Mouse (Mus musculus) limb, embryonic 12.5 days (tissue): ENCODE results near the gene Rabgap1l. TPM values are rescaled to one million over a fixed set of nuclear protein-coding genes. Genes with fewer than 3 reads are reported as not detected.

Experiments used
- ATAC-seq: fragments of 200-750 bp; cut with Nextera tagmentation; 2 replicates; pipeline ENCODE4 v1.8.0; 2017; ENCODE audit warnings: low read depth, moderate TSS enrichment; ENCODE audit not compliant: insufficient number of reproducible peaks, insufficient read depth, low FRiP score, low TSS enrichment
- H3K27ac ChIP-seq: fragments of 300-500 bp; sonication (generic); 2 replicates; pipeline ENCODE4 v1.5.1; 2016; ENCODE audit warnings: mild to moderate bottlenecking, moderate library complexity
- H3K27me3 ChIP-seq: fragments of 300-500 bp; sonication (generic); 2 replicates; pipeline ENCODE4 v1.6.1; 2016; ENCODE audit warnings: mild to moderate bottlenecking, moderate library complexity
- H3K36me3 ChIP-seq: fragments of 300-500 bp; sonication (generic); 2 replicates; pipeline ENCODE4 v1.6.1; 2016; ENCODE audit warnings: mild to moderate bottlenecking, moderate library complexity
- H3K4me1 ChIP-seq: fragments of 300-500 bp; sonication (generic); replicated peaks from 2 replicates; pipeline ENCODE4 v1.6.1; 2016
- H3K4me2 ChIP-seq: fragments of 300-500 bp; sonication (generic); 2 replicates; pipeline ENCODE4 v1.6.1; 2016; ENCODE audit warnings: mild to moderate bottlenecking, moderate library complexity
- H3K4me3 ChIP-seq: fragments of 300-500 bp; sonication (generic); replicated peaks from 2 replicates; pipeline ENCODE4 v1.5.1; 2016; ENCODE audit warnings: mild to moderate bottlenecking
- H3K9ac ChIP-seq: fragments of 300-500 bp; sonication (generic); replicated peaks from 2 replicates; pipeline ENCODE4 v1.6.1; 2016; ENCODE audit warnings: mild to moderate bottlenecking, moderate library complexity
- H3K9me3 ChIP-seq: fragments of 300-500 bp; sonication (generic); 2 replicates; pipeline ENCODE4 v1.6.1; 2016; ENCODE audit warnings: mild to moderate bottlenecking, moderate library complexity
- WGBS: fragments of 180-500 bp; shearing (Covaris S2); methylation state at CpG from one replicate; pipeline ENCODE4 v1.1.7; 2016; 5-methylcytosine and 5-hydroxymethylcytosine counted together
- polyA plus RNA-seq: library from polyadenylated mRNA; unstranded; fragments of >200 nt; fragmentation: Nextera tagmentation; extraction: Ambion mirVana; gene quantifications from 2 replicates; pipeline ENCODE4 v1.2.1, GENCODE M21; 2016

The Rabgap1l gene
- polyA plus RNA-seq, 1 experiment from 2014 or later, result 17.3 TPM

DNA sequence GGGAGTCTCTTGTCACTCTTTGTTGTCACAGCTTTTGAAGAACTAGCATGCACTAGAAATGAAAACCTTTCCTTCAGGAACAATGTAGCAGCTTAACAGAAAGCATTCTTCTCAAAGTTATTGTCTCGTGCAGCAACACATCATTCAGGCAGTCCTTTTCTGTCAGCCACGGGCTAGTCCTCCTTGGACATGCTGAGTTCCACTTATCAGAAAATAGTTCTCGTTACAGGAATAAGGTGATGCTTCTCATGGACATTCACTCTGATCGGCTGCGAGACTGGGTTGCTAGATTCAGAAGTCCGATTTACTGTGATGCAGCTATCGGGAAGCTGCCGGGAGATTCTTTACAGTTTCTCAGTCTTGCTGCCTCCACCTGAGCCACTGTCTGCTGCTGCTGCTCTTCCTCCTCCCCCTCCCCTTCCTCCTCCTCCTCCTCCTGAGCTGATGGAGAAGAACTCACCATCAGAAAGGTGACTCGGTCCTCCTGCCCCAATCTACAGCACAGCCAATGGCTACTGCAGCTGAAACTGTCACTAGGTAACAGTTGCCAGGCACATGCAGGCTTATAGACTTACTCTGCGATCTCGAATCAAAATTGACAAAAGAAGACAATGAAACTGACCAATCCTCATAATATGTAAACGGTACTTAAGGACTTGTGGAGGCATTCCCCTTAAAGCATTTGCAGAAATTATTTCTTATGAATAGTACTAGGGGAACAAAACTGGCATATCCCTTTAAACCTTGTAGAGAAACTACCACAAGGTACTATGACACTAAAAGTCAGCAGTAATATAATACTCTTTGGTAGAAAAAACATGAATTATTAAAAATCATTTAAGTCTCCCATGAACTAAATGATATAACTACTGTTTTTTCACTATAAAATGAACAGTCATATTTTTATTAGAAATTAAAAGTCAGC lies 213.4 kb downstream of the Rabgap1l start:
- Histone ChIP-seq H3K4me1 (0 out of 2 replicates have a peak, but pooled peaks cover under 1% of the 10 kb centered on the region), H3K9me3 (no peaks in the 10 kb centered on the region), H3K4me3 (no peak overlapping the region), H3K4me2 (no peak overlapping the region), H3K27ac (no peak overlapping the region), H3K27me3 (no peaks in the 10 kb centered on the region), H3K36me3 (no peaks in the 10 kb centered on the region), H3K9ac (no peak overlapping the region)
- 77% methylated on average over 12 of the region's 12 CpGs for WGBS
- no peak for ATAC-seq

DNA sequence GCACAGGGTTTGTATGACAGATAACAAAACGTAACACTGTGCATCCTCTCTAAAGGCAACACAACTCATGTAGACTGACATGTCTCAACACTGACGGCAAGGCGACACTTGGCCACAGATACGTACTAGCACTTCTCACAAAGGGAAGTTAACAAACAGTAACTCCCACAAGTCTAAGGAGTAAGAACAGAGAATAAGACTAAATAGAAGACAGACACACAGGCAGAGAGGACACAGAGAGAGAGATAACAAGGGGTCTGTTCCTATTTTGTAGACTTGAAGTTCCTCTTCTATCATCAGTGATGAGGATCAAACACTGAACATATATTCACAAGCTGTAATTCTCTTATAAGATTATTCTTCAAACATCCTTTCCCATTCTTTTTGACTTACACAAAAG lies 216.9 kb downstream of the Rabgap1l start:
- 91% methylated on average over 4 of the region's 4 CpGs for WGBS
- H3K27ac ChIP-seq, result no peak overlapping the region
- H3K4me1 ChIP-seq, result peaks cover 7% of the 10 kb centered on the region

DNA sequence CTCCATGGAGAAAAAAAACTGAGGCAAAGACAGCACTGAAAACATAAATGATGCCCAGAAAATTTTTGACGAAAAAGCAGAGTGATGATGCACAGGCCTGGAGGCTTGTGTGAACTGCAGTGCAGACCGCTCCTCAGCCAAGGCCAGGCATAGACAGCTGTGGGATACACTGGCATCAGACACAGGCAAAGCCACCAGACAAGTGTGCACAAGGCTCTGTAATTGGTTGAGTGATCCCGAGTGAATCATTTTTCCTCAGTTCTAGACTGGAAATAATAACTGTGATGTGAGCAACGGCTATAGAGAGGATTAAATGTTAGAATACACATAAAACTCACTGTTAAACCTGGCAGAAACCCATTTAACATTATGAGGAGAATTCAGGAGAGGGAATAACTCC lies 219.0 kb downstream of the Rabgap1l start:
- WGBS, result 57% methylated on average over 4 of the region's 4 CpGs
- Histone ChIP-seq H3K27ac (0 out of 2 replicates have a peak overlapping the region, but pooled peaks have one; percentile 5), H3K9ac (no peak overlapping the region), H3K4me1 (peaks cover 7% of the 10 kb centered on the region), H3K4me3 (no peak overlapping the region), H3K36me3 (no peaks in the 10 kb centered on the region), H3K4me2 (no peak overlapping the region), H3K27me3 (no peaks in the 10 kb centered on the region), H3K9me3 (no peaks in the 10 kb centered on the region)
- ATAC-seq, result no peak

More for the DNA sequence above, 216.9 kb downstream of the Rabgap1l start:
- no peak for ATAC-seq
- Histone ChIP-seq H3K9ac (no peak overlapping the region), H3K27me3 (no peaks in the 10 kb centered on the region), H3K4me3 (no peak overlapping the region), H3K4me2 (no peak overlapping the region), H3K36me3 (no peaks in the 10 kb centered on the region), H3K9me3 (no peaks in the 10 kb centered on the region)

DNA sequence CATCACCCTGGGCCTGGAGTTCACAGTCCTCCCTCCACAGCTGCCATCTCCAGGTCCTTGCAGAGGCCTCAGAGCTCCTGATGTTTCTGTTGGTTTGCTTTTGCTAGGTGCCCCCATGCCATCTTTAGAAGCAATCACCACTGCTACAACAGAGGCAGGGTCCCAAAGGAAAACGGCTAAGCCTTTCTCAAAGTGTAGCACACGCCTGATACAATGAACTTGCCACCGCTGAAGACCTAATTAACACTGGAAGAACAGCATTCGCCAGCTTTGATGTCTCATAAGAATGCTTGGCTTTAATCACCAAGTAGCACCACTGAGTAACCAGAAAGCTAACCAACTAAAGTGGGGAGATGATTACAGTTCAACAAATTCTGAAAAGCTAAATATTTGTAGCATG lies 226.6 kb downstream of the Rabgap1l start:
- H3K4me2 ChIP-seq, result no peak overlapping the region
- WGBS, result 25% methylated on average over 4 of the region's 4 CpGs
- H3K36me3 ChIP-seq, result no peaks in the 10 kb centered on the region
- no peak overlapping the region for H3K9ac ChIP-seq
- H3K9me3 ChIP-seq, result no peaks in the 10 kb centered on the region
- H3K4me3 ChIP-seq, result no peak overlapping the region
- no peaks in the 10 kb centered on the region; the same call in 1 of the 2 replicates for H3K4me1 ChIP-seq
- H3K27me3 ChIP-seq, result no peaks in the 10 kb centered on the region
- no peak for ATAC-seq
- no peak overlapping the region for H3K27ac ChIP-seq

DNA sequence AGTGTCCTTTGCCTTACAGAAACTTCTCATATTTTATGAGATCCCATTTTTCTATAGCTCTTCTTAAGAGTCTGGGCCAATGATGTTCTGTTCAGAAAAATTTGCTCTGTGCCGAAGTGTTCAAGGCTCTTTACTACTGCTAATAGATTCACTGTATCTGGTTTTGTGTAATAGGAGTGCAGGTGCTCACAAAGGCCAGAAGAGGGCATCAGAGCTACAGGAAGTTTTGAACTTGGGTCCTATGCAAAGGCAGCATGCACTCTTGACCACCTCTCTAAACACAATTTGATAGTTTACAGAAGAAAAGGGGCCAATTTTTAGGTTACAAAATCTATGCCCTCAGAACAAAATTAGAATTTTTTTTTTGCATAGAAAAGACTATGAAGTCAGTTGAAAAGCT lies 231.6 kb downstream of the Rabgap1l start:
- WGBS, result 56% methylated on average over 1 of the region's 1 CpGs
- no peak overlapping the region for H3K9ac ChIP-seq
- H3K36me3 ChIP-seq, result no peaks in the 10 kb centered on the region
- H3K4me2 ChIP-seq, result no peak overlapping the region
- no peak overlapping the region for H3K4me3 ChIP-seq
- no peak for ATAC-seq
- H3K27ac ChIP-seq, result no peak overlapping the region
- H3K4me1 ChIP-seq, result no peaks in the 10 kb centered on the region
- H3K27me3 ChIP-seq, result no peaks in the 10 kb centered on the region
- no peaks in the 10 kb centered on the region for H3K9me3 ChIP-seq

DNA sequence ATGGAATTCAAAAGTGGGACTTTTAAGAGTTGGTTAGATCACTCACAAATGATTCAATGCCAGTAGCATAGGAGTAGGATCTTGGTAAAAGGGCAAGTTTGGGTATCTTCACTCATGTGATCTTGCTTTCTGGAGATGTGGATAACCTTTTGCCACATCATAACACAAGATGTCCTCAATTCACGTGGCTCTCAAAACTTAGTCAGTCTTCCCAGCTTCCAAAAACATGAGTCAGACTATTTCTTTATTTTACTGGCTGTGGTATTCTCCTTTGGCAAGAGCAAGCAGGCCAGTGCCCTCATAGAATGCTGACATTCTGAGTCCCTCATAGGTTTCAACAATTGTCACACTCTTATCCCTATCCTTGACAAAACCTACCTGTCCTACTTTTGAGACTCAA lies 242.4 kb downstream of the Rabgap1l start:
- no peak for ATAC-seq
- Histone ChIP-seq H3K4me3 (no peak overlapping the region), H3K4me1 (0 out of 2 replicates have a peak, but pooled peaks cover 7% of the 10 kb centered on the region), H3K27me3 (no peaks in the 10 kb centered on the region), H3K27ac (no peak overlapping the region), H3K4me2 (no peak overlapping the region), H3K36me3 (no peaks in the 10 kb centered on the region), H3K9ac (no peak overlapping the region), H3K9me3 (no peaks in the 10 kb centered on the region)
- WGBS, result 78% methylated on average over 1 of the region's 1 CpGs

DNA sequence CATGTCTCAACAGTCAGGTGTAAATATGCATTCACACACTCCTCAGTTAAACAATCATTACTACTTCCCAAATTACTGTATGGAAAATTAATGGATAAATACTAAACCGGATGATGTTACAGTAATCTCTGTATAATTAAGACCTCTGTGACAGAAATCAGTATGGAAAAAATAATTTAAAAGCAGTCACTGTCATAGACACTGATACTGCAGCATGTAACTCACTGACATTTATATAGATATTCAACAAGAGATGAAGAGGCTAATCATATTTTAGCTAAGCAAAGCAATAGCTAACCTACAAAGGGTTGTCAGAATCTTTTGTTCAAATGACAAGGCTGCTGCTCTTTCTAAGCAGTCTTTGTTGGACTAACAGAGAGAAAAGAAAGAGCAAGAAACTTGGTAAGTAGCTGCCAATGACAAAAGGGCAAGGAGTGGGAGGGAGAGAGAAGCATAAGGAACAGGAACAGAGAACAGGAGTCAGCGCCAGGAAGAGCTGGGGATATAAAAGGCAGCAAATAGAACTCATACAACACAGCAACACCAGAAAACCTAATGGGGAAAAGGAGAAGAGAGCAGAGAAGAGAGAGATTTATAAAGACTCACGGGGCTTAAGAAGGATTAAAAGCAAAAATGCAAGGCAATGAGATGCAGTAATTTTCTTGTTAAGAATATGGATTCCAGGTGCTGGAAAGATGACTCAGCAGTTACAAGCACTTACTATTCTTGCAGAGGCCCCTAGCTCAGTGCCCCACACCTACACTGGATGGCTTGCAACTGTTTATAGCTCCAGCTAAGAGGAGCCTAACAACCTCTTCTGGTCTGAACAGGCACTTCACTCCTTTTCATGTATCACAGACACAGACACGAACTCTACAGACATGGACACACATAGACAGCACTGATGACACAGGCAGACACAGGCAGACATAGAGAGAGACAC lies 244.8 kb downstream of the Rabgap1l start:
- no peak overlapping the region for H3K4me3 ChIP-seq
- H3K27ac ChIP-seq, result no peak overlapping the region
- no peak overlapping the region for H3K4me2 ChIP-seq
- 44% methylated on average over 4 of the region's 4 CpGs for WGBS
- 0 out of 2 replicates have a peak, but pooled peaks cover 7% of the 10 kb centered on the region for H3K4me1 ChIP-seq
- no peak for ATAC-seq
- no peaks in the 10 kb centered on the region for H3K9me3 ChIP-seq
- H3K36me3 ChIP-seq, result no peaks in the 10 kb centered on the region
- H3K9ac ChIP-seq, result no peak overlapping the region
- H3K27me3 ChIP-seq, result no peaks in the 10 kb centered on the region

DNA sequence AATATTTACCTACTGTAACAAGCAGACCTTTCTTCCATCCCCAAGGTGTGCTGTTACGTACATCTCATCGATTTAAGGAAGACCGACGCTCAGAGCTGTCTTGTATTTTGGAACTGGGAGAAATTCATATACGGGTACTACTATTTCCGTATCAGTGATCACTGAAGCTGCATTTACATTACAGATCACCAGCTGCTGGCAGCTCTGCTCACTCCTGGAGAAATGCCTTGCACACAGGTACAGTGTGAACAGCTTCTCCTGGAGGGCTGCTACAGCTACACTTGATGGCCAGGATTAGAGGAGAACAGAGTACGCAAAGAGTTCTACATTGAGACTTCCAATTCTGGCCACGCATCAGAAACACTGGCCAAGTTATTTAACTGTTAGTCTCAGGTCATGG lies 257.4 kb downstream of the Rabgap1l start:
- H3K4me2 ChIP-seq, result no peak overlapping the region
- H3K9ac ChIP-seq, result no peak overlapping the region
- H3K9me3 ChIP-seq, result no peaks in the 10 kb centered on the region
- no peaks in the 10 kb centered on the region for H3K27me3 ChIP-seq
- H3K4me1 ChIP-seq, result no peaks in the 10 kb centered on the region
- WGBS, result 92% methylated on average over 8 of the region's 8 CpGs
- H3K4me3 ChIP-seq, result no peak overlapping the region
- ATAC-seq, result no peak
- H3K27ac ChIP-seq, result no peak overlapping the region
- no peaks in the 10 kb centered on the region for H3K36me3 ChIP-seq

DNA sequence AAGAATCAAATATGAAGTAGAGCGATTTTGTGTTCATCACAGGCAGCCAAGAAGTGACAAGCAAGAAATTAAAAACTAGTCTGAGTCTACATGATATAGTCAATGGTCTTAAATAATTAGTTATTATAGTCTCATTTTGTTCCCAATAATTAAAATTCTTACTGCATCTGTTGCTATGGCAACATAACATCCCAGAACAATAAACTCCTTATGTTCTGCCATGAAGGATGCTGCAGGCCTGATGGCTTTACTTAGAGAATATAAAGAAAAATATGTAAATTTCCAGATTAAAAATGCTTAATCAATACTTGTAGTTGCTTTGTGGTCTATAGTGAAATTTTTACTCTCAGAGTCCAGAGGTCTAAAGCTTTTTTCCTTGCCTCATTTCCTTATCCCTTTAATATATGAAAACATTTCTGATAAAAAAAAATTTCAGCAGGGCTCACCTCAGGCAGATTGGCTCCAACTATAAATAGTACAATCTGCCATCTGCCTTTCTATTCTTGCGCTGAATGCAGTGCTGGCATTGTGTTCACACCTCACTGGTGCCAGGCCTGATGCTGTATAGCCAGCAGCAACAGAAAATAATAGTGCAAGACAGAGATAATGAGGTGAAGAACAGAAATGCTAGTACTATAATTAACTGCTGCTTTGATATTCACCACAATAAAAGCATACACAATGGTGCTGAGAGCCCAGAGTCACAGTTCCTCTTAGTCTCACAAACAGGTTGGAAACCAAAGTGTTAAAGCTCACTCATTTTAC lies 258.3 kb downstream of the Rabgap1l start:
- no peak overlapping the region for H3K4me2 ChIP-seq
- no peak overlapping the region for H3K27ac ChIP-seq
- no peaks in the 10 kb centered on the region for H3K4me1 ChIP-seq
- no peaks in the 10 kb centered on the region for H3K9me3 ChIP-seq
- H3K4me3 ChIP-seq, result no peak overlapping the region
- WGBS, result 78% methylated on average over 2 of the region's 2 CpGs
- no peaks in the 10 kb centered on the region for H3K36me3 ChIP-seq
- ATAC-seq, result no peak
- no peak overlapping the region for H3K9ac ChIP-seq
- H3K27me3 ChIP-seq, result no peaks in the 10 kb centered on the region

DNA sequence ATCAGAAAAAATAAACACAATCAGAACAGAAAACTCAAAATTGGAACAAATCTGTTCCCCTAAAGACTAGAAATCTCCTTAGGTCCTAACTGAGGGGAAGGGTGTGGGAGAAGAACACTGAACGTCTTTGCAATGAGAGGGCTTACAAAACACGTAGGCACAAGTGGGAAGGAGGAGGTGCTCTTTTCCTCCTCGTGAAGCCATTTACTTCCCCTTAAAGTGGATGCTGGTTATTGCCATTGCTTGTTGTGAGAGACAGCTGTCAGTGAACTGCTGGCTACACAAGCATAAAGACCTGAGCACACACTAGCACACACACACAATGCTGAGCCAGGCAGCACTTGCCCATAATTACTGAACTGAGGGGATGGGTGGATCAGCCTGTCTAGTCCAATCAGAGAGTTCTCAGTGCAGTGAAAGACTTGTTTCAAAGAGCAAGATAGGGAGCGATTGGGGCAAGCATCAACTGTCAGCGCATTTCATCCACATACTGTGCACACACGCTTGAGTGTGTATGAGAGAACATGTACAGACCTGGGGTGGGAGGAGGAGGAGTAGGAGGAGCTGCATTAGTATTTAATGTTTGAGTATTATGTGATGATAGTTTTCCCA lies 259.7 kb downstream of the Rabgap1l start:
- Histone ChIP-seq H3K4me1 (no peaks in the 10 kb centered on the region), H3K36me3 (no peaks in the 10 kb centered on the region), H3K4me2 (no peak overlapping the region), H3K9me3 (no peaks in the 10 kb centered on the region), H3K27me3 (no peaks in the 10 kb centered on the region), H3K9ac (no peak overlapping the region), H3K27ac (no peak overlapping the region), H3K4me3 (no peak overlapping the region)
- ATAC-seq, result no peak
- WGBS, result 71% methylated on average over 6 of the region's 6 CpGs
